Mouse (Mus musculus): ENCODE results near the gene Nceh1. TPM values are rescaled to one million over a fixed set of nuclear protein-coding genes. Genes with fewer than 3 reads are reported as not detected.

Nceh1 gene
- total RNA-seq, 2 experiments from 2014 or later: 26.2 to 30.6 TPM

DNA sequence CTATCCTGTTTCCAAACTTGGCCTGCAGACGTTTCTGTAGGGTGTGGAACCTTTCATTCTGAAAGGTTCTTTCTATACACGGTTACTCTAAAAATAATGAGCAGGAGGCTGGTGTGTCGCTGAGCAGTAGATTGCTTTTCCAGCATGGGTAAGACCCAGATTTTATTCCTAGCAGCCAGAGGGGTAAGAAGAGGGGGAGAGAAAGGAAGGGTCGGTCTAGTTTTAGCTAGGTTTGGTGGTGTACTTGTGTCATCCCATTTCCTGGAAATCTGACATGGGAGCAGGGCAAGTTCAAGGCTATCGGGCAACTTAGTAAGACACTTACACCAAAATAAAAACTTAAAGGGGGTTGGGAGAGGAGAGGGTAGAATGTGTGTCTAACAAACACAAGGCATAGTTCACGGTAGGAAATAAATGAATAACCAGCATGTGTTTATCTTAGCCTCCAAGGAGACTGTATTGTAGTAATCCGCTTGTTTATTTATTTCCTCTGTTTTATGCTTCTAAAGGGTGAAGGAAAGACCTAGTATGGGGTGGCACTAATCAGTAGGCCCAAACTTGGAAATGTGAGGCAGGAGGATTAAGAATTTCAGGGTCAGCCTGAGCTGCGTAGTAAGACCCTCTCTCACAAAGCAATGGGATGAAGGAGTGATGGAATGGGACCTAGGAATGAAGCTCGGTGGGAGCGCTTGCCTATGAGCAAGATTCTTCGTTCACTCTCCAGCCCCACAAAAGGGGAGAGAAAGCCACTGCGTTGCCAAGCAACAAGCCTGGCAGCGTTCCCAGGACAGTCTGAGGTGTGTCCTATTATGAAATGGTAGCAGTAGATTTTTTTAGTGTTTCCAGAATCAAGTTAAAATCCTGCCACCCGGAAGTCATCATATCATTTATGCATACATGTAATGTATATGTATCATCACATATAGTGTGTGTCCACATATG lies 6.8 kb downstream of the Nceh1 start:
- peak; percentile 64 for DNase-seq
- intact Hi-C loops (cut with DNase I): loop anchor here (10.0 kb wide), 1 partner anchor 275 kb away; no protein-coding TSS in a partner anchor

DNA sequence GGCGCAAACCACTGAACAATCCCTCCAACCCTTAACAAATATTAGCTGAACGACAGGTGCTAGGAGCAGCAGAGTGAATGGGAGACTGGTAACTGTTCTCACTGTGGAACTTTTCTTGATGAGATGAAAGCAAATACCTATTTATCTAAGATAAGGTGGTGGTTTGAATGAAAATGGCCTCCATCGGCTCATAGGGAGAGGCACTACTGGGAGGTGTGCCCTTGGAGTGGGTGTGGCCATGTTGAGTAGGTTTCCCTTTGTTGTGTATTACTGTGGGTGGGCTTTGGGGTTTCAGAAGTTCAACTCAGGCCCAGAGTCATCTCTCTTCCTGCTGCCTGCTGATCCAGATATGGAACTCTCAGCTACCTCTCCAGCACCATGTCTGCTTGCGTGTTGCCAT lies 8.1 kb downstream of the Nceh1 start:
- DNase-seq: no peak
- intact Hi-C loops (cut with DNase I): no loop called here

DNA sequence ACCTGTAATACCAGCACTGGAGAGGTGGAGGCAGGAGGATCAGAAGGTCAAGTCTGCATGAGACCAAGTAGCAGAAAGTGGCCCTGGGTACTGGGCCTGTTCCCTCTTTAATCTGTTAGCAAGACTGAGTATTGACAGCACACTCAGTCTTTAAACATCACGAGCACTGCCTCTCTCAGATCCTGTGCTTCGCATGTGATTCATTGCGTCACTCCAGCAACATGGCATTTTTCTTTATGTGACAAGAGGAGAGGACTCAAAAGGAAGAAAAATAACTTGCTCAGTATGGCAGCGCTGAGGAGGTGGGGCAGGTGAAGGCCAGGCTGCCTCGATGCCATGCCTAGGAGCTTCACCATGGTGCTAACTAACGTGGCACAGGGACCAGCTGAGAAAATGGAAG lies 9.1 kb downstream of the Nceh1 start:
- no peak for DNase-seq
- intact Hi-C loops (cut with DNase I): no loop called here

GRCm38 (mm10) chr3:27193844-27194317 lies 11.1 kb downstream of the Nceh1 start:
- DNase-seq: no peak

DNA sequence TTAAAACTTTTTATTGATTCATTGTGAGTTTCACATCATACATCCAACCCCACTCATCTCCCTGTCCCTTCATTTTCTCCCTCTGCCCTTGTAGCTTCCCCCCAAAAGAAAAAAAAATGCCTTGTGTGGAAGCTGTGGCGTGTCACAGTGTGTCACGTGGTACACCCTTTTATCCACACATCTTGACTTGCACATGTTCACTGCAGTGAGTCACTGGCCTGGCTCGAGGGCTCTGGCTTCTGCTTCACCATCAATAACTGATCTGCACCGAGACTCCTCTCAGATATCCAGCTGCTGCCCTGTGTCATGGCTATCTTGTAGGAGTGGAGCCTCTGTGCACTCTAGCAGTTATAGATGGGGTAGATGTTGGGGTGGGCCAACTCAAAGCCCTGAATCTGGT lies 12.4 kb downstream of the Nceh1 start:
- intact Hi-C loops (cut with DNase I): no loop called here
- no peak for DNase-seq

More at GRCm38 (mm10) chr3:27193844-27194317, 11.1 kb downstream of the Nceh1 start:
- intact Hi-C loops (cut with DNase I): no loop called here

- intact Hi-C loops (cut with DNase I): no loop called here
- no peak for DNase-seq
Observed at GRCm38 (mm10) chr3:27195573-27196227, 12.9 kb downstream of the Nceh1 start.

GRCm38 (mm10) chr3:27196529-27196928 lies 13.8 kb downstream of the Nceh1 start:
- intact Hi-C loops (cut with DNase I): no loop called here
- DNase-seq: no peak

GRCm38 (mm10) chr3:27197816-27198215 lies 15.1 kb downstream of the Nceh1 start:
- intact Hi-C loops (cut with DNase I): no loop called here
- no peak for DNase-seq

GRCm38 (mm10) chr3:27199120-27199519 lies 16.4 kb downstream of the Nceh1 start:
- intact Hi-C loops (cut with DNase I): no loop called here
- DNase-seq: no peak

- intact Hi-C loops (cut with DNase I): no loop called here
- DNase-seq: no peak
Observed at GRCm38 (mm10) chr3:27201728-27202411, 19.1 kb downstream of the Nceh1 start.

DNA sequence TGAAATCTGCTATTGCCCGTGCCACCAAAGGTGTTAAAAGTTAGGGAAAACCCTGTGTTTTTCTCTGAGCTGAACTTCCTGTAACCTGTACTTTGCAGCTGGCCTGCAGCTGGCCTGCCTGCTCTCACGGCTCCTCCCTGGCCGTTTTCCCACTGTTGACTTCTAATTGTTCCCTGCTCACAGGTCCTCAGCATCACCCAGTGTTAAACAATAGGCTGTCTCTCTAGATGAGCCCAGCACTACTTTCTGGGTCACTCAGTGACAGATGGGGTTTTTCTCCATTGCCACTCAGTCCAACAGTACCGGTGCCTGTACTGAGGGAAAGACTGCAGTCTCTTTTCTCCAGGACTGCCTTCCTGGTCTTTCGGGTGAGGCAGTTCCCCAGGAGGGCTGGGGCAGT lies 22.3 kb downstream of the Nceh1 start:
- intact Hi-C loops (cut with DNase I): no loop called here
- DNase-seq: no peak

DNA sequence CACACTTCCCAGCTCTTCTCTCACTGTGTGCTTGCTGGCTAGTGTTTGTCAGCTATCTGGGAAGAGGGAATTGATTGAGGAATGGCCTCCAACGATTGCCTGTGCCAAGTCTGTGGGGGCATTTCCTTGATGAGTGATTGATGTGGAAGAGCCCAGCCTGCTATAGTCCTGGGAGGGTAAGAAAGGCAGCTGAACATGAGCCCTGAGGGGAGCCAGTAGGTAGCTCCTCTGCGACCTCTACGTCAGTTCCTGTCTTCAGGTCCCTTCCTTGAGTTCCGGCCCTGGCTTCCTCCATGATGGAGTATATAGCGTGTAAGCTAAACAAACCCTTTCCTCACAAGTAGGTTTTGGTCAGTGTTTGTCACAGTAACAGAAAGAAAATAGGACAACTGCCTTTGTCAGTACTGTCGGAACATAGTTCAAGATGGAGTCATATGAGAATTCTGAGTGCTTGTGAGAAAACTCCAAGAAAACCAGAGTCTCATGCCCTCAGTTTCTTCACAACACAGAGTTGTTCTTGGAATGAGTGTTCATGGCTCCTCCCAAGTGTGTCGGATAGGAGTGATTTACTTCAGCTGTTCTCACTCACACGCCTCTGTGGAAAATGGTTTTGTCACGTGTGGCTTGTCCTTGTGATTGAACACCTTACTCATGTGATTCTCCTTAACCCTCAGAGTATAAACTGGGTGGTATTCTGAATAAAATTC lies 22.9 kb downstream of the Nceh1 start:
- intact Hi-C loops (cut with DNase I): no loop called here
- no peak for DNase-seq

GRCm38 (mm10) chr3:27206221-27206560 lies 23.4 kb downstream of the Nceh1 start:
- intact Hi-C loops (cut with DNase I): no loop called here
- no peak for DNase-seq

DNA sequence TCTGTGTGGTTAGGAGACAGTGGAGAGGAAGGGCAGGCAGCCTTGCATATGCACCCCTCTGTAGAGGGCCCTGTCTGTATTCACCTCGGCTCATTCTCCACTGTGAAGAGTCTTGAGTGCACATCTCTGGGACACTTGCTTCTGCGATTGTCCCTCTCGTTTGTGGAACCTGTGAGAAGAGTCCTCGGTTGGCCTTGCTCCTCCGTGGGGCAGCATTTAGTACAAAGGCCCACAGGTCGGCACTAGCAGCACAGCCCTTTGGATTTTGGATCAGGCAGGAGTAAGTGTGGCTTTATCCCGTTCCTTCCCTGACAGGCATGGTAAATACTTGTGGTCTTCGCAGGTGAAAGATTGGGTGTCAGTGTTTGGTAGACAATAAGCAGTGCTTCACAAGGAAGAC lies 23.8 kb downstream of the Nceh1 start:
- intact Hi-C loops (cut with DNase I): no loop called here

GRCm38 (mm10) chr3:27209707-27210106 lies 26.9 kb downstream of the Nceh1 start:
- DNase-seq: no peak
- intact Hi-C loops (cut with DNase I): no loop called here

More for the DNA sequence above, 23.8 kb downstream of the Nceh1 start:
- DNase-seq: no peak

- DNase-seq: no peak
- intact Hi-C loops (cut with DNase I): no loop called here
Observed at GRCm38 (mm10) chr3:27210271-27210670, 27.5 kb downstream of the Nceh1 start.

- intact Hi-C loops (cut with DNase I): no loop called here
- no peak for DNase-seq
Observed at GRCm38 (mm10) chr3:27214016-27214816, 31.5 kb downstream of the Nceh1 start.

- no peak for DNase-seq
- intact Hi-C loops (cut with DNase I): no loop called here
Observed at GRCm38 (mm10) chr3:27217331-27217730, 34.6 kb downstream of the Nceh1 start.

DNA sequence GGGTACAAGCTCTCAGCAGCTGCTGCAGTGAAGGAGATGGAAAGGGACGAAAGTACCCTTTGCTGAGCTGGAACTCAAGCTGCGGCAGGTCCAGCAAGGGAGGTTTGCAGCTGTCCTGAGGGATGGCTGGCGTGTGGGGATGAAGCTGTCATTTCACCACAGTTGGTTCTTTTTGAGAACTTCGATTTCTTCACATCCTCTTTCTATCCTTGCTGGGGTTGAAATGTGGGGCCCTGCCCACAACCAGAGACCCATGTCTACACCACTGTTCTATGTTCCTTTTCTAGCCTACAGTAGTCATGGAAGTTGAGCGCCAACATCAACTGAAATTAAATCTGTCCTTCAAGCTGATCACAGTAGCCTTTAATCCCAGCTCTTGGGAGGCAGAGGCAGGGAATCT lies 35.8 kb downstream of the Nceh1 start:
- no peak for DNase-seq
- intact Hi-C loops (cut with DNase I): no loop called here

DNA sequence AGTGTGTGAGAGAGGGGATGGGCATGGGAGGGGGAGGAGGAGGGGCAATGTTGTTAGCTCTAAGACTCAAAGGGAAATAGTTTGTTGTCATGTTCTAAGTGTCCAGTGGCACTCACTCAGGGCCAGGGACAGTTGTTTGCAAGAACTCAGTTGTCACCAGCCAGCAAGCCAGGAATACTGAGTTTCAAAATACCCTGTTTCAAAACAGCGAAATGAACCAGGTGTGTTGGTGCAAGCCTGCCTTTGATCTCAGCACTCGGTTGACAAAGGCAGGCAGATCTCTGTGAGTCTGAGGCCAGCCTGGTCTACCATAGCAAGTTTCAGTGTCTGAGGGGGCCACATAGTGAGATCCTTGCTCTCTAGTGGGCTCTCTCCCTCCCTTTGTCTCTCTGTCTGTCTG lies 39.3 kb downstream of the Nceh1 start:
- intact Hi-C loops (cut with DNase I): no loop called here
- DNase-seq: no peak

Data from left cerebral cortex, postnatal 4 days (tissue).